Mouse (Mus musculus) olfactory bulb, adult 2 months (tissue): ENCODE measurements at regions not wholly inside any gene's neighbourhood (a gene's known extent, or its start where the extent isn't known, plus 50 kb on each side); places are given as distances from the start of the nearest gene placed in this dataset.

Experiments used
- CTCF ChIP-seq: fragments of 200-500 bp; IDR thresholded peaks from 2 replicates; pipeline ENCODE4 v1.5.1; 2012; ENCODE audit warnings: low read depth, mild to moderate bottlenecking, low read length, moderate library complexity; ENCODE audit not compliant: insufficient read depth
- POLR2A ChIP-seq: fragments of 200-500 bp; IDR thresholded peaks from 2 replicates; pipeline ENCODE4 v1.6.1; 2012; ENCODE audit warnings: mild to moderate bottlenecking, low read depth, low read length, moderate library complexity; ENCODE audit not compliant: insufficient read depth

GRCm38 (mm10) chr5:44338662-44339061, 112.2 kb upstream of the Tapt1 start:
- TF ChIP-seq CTCF, result no peak
- no peak for TF ChIP-seq POLR2A
